Mouse (Mus musculus) hematopoietic stem cell, adult 5-6 weeks (primary cell): ENCODE data around the gene Lsg1. TPM values are rescaled to one million over a fixed set of nuclear protein-coding genes. Genes with fewer than 3 reads are reported as not detected.

Source experiments
- ATAC-seq, 2 experiments: fragments of 125-278 bp in 1 of 2; replicated peaks in 1 of 2; 2 replicates each; pipeline ENCODE4 v1.8.0; 2016 to 2017; ENCODE audit warnings: inconsistent platforms in 2 of 2, mild to moderate bottlenecking in 2 of 2, moderate number of reproducible peaks in 2 of 2, low read depth in 1 of 2, moderate TSS enrichment in 1 of 2; ENCODE audit not compliant: low FRiP score in 2 of 2, poor library complexity in 2 of 2, severe bottlenecking in 2 of 2, insufficient read depth in 1 of 2, low TSS enrichment in 1 of 2
- total RNA-seq: library from RNA; stranded (forward); fragments of 172-1452, 232-1000 nt; gene quantifications from 2 replicates; pipeline ENCODE4 v1.2.3, GENCODE M21; 2017

Lsg1 gene
- total RNA-seq, 1 experiment from 2014 or later, result 57.5 TPM

DNA sequence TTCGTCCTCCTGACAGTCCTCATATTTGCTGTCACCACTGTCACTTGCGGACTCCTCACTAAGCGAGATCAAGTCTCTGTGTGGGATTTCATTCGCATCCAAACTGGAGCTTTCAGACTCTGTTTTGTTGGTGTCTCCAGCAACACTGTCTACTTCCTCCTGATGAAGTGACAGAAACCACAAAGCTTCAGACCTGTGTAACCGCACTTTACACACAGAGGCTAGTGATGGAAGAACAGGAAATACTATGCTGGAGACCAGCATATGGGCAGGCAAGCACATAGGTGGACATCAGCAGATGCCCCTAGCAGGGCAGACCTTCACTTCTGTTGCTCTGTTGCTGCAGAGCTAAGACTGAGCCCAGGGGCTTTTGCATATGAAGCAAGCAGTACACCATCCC lies 16.0 kb downstream of the Lsg1 start:
- ATAC-seq, result no peak; a peak in 1 of 4 replicates

DNA sequence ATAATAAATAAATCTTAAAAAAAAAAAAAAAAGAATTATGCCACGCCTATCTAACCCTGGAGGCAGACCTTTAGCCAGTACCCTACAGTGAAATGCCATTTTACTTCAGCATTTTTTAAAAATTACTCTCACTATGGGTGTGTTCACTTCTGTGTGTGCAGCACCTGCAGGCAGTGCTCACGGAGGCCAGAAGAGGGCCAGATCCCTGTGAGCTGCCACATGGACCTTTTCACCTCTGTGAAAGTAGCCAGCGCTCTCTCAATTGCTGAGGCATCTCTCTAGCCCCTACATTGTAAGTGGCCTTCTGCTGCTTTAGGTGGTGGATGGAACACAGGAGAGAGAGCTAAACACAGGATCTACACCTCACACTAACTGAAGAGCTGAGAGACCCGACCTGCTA lies 17.2 kb downstream of the Lsg1 start:
- no peak for ATAC-seq

DNA sequence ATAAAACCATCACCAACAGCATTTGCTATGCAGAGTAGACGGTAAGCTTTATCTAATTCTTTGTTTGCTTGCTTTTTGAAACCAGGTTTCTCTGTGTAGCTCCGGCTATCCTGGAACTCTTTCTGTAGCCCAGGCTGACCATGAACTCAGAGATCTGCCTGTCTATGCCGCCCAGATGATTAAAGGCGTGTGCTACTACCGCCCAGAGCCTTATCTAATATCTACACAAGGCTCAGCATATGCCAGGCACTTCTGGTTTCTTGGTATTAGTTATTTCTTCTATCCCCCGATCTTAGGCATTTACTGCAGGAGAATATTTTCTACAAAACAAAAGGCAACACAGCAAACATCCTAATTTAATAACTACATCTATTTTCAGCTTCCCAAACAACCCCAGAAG lies 21.8 kb downstream of the Lsg1 start:
- ATAC-seq, result no peak

DNA sequence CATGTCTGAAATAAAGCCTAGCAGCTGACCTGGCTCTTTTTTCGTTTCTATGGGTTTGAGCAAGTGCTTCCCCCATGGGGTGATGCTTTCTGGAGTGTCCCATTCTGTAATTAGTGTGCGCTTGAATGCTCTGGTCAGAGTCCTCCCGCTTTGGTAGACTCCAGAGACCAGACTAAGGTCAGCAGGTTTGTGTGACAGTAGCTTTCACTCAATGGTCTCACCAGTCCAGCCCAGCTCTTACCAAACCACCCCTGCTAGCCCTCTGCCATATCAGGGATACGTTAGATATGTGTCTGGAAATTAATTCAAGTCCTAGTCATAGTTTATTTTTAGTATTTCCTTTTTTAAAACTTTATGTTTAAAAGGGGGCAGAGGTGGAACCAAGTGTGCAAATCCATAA lies 26.8 kb downstream of the Lsg1 start:
- no peak for ATAC-seq

DNA sequence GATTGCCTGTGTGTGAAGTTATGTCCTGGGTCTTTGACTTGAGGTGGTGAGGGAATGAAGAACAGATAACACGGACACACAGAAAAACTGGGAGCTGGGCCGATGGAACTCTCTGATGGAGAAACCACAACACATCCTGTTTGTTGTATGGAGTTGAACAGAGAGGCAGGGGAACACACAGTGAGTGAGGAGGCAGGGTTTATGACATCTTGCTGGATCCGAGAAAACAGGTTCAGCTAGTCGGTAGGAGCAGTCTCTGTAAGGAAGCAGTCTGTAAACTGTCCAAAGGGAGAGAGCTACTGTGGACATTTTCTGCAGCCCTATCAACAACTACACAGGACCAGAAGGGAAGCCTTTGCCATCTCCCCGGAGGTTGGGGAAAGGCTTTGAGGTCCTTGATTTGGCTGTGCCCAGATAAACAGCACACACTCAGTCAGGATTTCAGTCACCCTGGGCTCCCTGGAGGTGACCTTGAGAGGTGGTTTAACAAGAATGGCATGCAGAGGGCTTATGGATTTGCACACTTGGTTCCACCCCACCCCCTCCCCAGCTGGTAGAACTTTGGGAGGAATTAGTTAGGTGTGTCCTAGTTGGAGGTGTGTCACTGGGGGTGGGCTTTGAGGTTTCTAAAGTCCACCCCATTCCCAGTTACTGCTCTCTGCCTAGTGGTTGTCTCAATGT lies 27.9 kb downstream of the Lsg1 start:
- no peak for ATAC-seq

DNA sequence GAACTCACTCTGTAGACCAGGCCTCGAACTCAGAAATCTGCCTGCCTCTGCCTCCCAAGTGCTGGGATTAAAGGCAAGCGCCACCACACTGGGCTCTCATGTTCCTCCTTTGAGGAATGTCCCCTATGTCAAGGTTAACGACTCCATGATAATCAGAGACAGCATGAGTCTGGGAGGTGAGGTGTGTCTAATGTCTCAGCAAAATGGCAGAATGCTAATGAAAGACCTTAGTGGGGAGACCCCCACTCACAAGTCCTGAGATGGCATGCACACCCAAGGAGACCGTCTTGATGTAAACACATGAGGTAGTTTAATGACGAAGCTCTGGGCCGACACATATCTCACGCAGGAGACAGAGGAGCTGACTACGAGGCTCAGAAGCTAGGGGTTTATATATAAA lies 33.3 kb downstream of the Lsg1 start:
- no peak for ATAC-seq

DNA sequence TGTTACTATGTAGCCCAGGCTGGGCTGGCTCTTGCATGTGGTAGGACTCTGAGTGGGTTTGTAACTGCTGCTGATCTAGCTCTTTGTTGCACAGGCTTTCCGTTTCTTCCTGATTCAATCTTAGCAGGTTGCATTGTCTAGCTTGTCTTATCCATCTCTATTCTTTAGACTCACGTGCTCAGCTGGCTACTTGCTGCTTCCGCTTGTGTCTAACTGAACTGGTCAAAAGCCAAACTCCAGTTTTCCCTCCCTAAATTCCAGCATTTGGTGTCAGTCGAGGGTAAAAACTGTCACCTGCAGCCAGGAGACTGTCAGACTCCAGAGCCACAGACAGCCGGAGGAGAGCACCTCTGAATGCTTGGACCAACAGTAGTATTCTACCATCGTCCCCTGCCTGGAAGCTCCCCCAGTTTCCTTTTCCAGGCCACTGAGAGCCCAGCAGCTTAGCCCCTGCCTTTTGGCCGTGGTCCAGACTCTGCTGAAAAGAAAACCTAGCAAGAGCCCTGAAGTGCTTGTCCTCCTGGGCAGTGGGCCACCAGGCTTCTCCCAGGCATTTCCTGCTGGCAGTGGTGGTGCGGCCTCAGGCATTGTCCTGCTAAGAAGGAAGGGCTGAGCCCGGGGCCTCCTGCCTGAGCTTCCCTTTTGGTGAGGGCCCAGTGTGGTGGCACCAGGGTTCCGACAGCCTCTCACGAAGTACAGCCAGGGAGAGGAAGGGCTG lies 34.6 kb downstream of the Lsg1 start:
- peak; percentile 56 to 74 for ATAC-seq

DNA sequence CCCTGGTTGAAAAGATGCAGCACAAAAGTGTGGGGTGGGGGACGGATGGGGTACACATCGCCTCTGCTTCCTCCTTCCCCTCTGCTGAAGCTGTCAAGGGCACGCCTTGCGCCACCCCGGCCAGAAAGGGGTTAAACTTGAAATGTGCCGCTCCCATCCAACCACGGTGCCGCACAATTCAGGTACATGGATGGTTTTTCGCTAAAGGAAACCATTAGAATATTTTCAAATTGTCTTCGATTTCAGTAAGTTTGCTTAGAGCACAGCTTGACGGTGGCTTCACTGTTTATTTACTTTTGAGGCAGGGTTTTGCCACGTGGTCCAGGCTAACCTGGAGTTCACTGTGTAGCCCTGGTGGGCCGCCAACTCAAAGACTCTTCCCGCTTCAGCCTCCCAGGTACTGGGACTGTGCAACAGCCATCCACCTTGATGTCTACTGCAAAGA lies 36.6 kb downstream of the Lsg1 start, which contains the start of gene Tmem44:
Tmem44 (minus strand) TSS at position 95 of the 445 bp plus-strand sequence.
- ATAC-seq, result peak; percentile 34 to 44; a peak in 3 of 4 replicates

DNA sequence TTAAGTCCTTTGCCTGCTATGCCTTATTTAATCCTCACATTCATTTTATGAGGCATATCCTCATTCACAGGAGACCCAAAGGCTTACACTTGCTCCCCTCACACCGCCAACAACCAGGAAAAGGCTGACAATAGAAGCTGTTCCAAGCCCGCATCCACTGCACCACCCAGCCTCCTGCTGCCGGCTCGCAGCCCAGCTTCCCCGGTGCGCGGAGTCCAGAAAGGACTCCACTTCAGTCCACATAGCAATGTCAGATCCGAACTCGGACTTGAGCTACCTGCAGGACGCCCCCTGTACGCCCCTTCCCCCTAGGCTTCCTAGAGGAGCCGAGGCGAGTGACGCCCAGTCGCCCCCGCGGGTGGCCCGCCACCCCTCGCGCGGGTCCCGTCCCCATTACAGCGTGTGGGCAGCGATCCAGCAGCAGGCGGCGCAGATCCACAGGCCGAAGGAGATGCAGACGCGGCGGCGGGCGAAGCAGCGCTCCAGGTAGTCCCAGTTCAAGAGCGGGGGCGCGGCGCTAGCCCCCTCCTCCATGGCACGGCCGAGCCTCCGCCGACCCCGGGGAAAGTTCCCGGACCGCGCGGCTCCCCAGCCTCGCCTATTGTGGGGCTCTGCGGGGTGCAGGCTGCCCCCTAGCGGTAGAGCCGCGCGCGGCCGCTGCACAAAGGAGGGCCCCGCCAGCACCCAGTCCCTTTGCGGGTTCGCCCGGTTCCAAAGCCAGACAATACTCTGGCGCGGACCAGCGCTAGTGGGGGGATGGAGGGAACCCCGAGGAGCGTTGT lies 37.2 kb downstream of the Lsg1 start:
- ATAC-seq, result peak; percentile 66 to 87

DNA sequence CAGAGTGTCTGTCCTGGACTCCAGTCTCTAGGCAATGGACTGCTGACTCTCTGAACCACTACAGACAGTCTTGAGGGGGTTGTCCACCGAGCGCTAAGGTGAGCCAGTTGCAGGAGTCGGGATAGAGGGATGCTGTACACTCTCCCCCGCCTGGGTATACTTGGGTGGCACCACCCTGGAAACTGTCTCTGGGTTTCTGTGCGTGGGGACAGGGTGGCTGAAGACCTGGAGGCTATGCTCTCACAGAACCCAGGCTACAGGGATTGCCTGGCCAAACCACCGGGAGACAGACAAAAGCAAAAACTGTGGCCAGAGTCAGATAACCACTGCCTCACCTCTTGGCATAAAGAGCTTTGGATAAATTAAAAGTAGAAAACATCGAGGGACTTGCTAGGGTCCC lies 37.9 kb downstream of the Lsg1 start:
- ATAC-seq, result no peak

DNA sequence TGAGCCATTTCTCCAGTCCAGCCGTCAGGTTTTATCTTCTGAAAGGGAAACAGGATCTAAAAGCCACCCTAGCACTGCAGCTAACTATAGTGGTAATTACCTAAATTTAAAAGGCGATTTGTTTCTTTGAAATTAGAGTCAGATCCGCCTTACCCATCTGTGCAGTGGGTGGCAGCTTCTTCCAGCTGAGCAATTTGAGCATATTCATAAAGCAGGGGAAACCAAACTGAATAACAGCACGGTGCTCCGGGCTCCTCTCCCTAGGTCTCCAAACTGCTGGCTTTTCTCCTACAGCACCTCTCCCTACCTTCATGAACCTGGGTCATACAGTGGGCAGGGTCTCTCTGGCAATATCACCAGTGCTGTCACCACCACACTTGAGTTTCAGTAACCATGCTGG lies 39.1 kb downstream of the Lsg1 start:
- no peak for ATAC-seq

DNA sequence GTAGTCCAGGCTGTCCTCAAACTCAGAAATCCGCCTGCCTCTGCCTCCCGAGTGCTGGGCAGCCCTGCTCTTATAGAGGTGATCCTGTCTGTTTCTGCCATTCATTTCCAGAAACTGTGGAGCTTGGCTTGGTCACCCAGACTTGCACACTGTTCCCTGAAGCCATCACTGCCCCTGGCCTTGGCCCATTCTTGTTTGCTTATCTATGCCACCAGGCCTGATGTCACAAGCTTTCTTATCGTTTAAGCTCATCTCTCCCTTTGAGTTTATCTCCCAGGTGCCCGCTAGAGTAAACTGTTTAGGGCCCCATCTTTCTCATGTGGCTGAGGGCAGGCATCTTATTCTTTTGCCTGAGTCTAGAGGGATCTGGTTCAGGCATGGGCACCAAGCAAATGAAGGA lies 42.7 kb downstream of the Lsg1 start:
- no peak for ATAC-seq

DNA sequence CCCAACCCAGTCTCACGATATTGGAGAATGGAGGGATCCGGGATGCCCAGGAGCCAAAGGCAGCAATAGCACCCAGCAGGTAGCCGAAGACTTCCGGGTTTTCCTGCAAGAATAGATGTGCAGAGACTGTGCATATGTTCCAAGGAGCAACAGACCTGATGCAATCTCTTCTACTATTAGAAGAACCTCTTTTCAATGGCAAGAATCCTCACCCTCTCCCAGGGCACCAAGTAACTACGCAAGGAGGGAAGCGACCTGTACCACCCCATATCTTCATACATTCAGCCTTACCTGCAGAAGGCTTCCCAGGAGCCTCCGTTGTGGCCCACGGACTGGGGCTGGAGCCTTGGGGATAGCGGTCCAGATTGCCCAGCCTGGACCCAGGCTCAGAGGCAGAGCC lies 44.0 kb downstream of the Lsg1 start:
- no peak for ATAC-seq

DNA sequence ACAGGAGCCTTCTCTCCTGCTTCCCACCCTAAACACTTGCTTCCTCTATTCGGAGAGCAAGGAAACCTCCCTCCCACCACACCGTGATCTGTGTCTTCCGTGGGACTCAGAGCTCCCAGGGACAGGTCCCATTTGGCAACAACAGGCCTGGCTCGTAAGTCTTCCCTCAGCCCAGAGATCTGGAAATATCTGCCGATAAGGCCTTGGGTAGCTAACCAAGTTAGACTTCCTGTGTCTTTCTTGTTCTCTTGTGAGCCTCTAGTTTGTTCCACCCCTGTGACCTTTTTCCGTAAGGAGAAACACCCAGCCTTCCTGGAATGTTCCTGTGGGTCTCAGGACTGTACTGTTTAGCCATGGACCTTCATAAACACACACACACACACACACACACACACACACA lies 44.6 kb downstream of the Lsg1 start:
- no peak for ATAC-seq

DNA sequence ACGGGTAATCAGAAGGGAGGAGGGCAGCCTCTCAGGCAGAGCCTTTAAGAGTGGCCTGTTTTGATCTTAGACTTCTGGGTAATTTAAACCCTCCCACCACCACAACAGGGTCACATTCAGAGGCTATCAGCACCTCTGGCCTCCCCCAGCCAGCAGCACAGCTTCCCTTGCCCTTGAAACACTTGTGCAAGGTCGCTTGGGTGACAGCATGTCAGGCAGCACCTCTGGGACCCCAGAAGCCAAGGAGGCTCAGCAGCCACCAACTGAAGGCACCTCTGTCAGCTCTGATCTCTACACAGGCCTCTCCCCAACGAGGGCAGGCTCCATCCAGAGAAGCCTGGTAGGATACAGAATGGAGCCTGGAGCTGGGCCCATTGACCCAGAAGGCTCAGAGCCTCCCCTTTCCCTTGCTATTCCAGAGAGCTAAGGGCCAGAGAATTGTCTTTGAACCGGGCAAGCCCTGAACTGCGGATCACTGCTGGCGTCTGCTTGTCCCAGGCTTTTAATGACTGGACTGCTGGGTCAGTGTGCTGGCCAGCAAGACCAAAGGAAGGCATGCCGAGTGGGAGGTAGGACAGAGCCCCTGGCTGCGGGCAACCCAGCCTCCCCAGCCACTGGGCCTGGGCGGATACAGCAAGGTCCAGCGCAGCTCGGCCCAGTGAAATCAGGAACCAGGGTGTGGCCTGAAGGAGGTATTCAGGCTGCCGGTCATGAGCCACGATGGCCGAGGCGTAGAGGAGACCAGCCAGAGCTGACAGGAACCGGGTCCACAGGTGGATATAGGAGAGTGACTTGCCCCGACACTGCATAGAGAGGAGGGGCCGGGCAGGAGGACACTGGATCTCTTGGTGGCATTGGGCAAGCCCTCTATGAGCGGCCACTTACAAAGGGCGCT lies 47.0 kb downstream of the Lsg1 start:
- no peak for ATAC-seq

DNA sequence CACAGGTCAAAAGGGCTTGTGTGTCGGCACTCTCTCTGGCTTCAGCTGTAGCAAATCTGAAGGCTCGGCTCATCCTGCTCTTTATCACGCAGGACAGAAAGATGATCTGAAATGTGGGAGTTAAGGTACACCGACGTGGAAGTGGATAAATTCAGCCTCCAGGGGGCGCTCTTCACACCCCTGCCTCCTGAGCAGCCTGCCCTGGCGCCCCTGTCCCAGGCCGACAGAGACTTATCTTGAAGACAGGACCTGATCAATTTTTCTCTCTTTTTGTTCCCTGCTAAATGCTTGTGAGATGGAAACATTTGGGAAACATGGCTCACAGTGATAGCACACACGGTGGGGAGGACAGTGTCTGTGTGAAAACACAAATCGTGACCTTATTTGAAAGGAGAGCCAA lies 48.0 kb downstream of the Lsg1 start:
- peak; percentile 57 to 59; a peak in 2 of 4 replicates for ATAC-seq

DNA sequence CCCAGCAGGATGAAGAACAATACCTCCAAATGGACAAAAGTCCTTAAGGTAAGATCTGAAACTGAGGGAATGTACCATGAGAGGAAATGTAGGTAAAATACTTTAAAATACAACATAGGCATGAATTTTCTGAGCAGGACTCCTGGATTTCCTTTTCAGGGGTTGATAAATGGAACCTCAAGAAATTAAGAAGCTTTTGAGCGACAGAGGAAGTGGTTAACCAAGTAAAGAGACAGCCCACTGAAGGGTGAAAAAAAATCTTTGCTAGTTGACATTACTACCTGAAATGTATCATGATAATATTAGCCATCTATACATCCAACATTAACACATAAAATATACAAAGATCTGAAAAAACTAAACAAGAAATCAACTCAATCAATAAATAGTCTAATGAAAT lies 52.3 kb downstream of the Lsg1 start:
- ATAC-seq, result no peak
